Mouse (Mus musculus) midbrain, embryonic 16.5 days (tissue): ENCODE data around the gene F13a1. TPM values are rescaled to one million over a fixed set of nuclear protein-coding genes. Genes with fewer than 3 reads are reported as not detected.

Source experiments
- ATAC-seq: fragments of 200-750 bp; cut with Nextera tagmentation; 2 replicates; pipeline ENCODE4 v1.8.0; 2017; ENCODE audit warnings: moderate TSS enrichment
- H3K27ac ChIP-seq: fragments of 300-500 bp; sonication (generic); 2 replicates; pipeline ENCODE4 v1.5.1; 2014; ENCODE audit warnings: mild to moderate bottlenecking, low read length, mixed read lengths
- H3K27me3 ChIP-seq: fragments of 300-500 bp; sonication (generic); 2 replicates; pipeline ENCODE4 v1.6.1; 2014; ENCODE audit warnings: low read depth, low read length, mixed read lengths; ENCODE audit not compliant: control insufficient read depth, insufficient read depth
- H3K36me3 ChIP-seq: fragments of 300-500 bp; sonication (generic); 2 replicates; pipeline ENCODE4 v1.6.1; 2014; ENCODE audit warnings: mild to moderate bottlenecking, low read length, moderate library complexity, mixed read lengths; ENCODE audit not compliant: control insufficient read depth, insufficient read depth
- H3K4me1 ChIP-seq: fragments of 300-500 bp; sonication (generic); 2 replicates; pipeline ENCODE4 v1.6.1; 2014; ENCODE audit warnings: mild to moderate bottlenecking, low read length, mixed read lengths; ENCODE audit not compliant: control insufficient read depth, insufficient read depth
- H3K4me2 ChIP-seq: fragments of 300-500 bp; sonication (generic); 2 replicates; pipeline ENCODE4 v1.6.1; 2014; ENCODE audit warnings: mild to moderate bottlenecking, low read length, mixed read lengths
- H3K4me3 ChIP-seq: fragments of 300-500 bp; sonication (generic); 2 replicates; pipeline ENCODE4 v1.5.1; 2014; ENCODE audit warnings: low read depth, mild to moderate bottlenecking, low read length, moderate library complexity, mixed read lengths
- H3K9ac ChIP-seq: fragments of 300-500 bp; sonication (generic); 2 replicates; pipeline ENCODE4 v1.6.1; 2014; ENCODE audit warnings: low read depth, low read length, mixed read lengths
- H3K9me3 ChIP-seq: fragments of 300-500 bp; sonication (generic); replicated peaks from 2 replicates; pipeline ENCODE4 v1.6.1; 2014; ENCODE audit warnings: mild to moderate bottlenecking, low read length, mixed read lengths; ENCODE audit not compliant: control insufficient read depth, poor library complexity, severe bottlenecking
- WGBS: fragments of 180-500 bp; shearing (Covaris S2); extraction: QIAGEN DNeasy Blood & Tissue Kit; methylation state at CpG from one replicate; pipeline ENCODE4 v1.1.7; 2014; 5-methylcytosine and 5-hydroxymethylcytosine counted together
- polyA plus RNA-seq: library from polyadenylated mRNA; unstranded; fragments of >200 nt; fragmentation: Nextera tagmentation; extraction: Ambion mirVana; gene quantifications from 2 replicates; pipeline ENCODE4 v1.2.1, GENCODE M21; 2015

Gene F13a1
- polyA plus RNA-seq, 1 experiment from 2014 or later: 16.4 TPM

DNA sequence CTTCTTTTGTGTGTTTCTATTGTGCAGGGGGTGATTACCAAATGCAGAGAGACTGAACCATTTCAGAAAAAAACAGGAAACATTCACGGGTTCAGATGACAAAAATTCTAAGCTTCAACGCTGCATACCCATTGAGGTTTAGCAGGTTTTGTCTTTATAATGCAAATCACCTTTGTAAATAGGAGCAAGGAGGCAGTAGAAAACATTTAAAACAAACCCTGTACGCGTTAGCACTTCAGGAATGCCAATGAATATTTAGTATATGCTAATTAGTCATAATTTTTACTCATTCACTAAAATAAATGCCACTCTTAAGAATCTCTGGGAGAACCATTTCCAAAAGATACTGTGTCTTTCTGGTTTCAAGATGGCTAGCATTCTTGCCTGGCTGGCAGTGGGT lies 146.2 kb downstream of the F13a1 start:
- 12% methylated on average over 4 of the region's 4 CpGs for WGBS
- Histone ChIP-seq H3K4me2 (no peak overlapping the region), H3K9ac (no peak overlapping the region), H3K4me3 (no peak overlapping the region), H3K27ac (no peak overlapping the region), H3K9me3 (no peaks in the 10 kb centered on the region), H3K27me3 (no peaks in the 10 kb centered on the region), H3K4me1 (0 out of 2 replicates have a peak, but pooled peaks cover 4% of the 10 kb centered on the region), H3K36me3 (no peaks in the 10 kb centered on the region)
- no peak for ATAC-seq

- no peak for ATAC-seq
- Histone ChIP-seq H3K9ac (no peak overlapping the region), H3K4me2 (no peak overlapping the region), H3K27ac (0 out of 2 replicates have a peak overlapping the region, but pooled peaks have one; percentile 33), H3K4me1 (0 out of 2 replicates have a peak, but pooled peaks cover 4% of the 10 kb centered on the region), H3K4me3 (no peak overlapping the region), H3K36me3 (no peaks in the 10 kb centered on the region), H3K9me3 (no peaks in the 10 kb centered on the region), H3K27me3 (no peaks in the 10 kb centered on the region)
- WGBS: 48% methylated on average over 1 of the region's 1 CpGs
These were observed 146.6 kb downstream of the F13a1 start for GRCm38 (mm10) chr13:36903447-36903846.

- Histone ChIP-seq H3K4me2 (no peak overlapping the region), H3K4me1 (0 out of 2 replicates have a peak, but pooled peaks cover 4% of the 10 kb centered on the region), H3K4me3 (no peak overlapping the region), H3K9ac (no peak overlapping the region), H3K27me3 (no peaks in the 10 kb centered on the region), H3K36me3 (no peaks in the 10 kb centered on the region), H3K27ac (no peak overlapping the region), H3K9me3 (no peaks in the 10 kb centered on the region)
- WGBS: 88% methylated on average over 3 of the region's 3 CpGs
- ATAC-seq: no peak
These were observed 148.4 kb downstream of the F13a1 start for GRCm38 (mm10) chr13:36901603-36902002.

- no peak overlapping the region for H3K4me2 ChIP-seq
- H3K36me3 ChIP-seq: no peaks in the 10 kb centered on the region
- no peak overlapping the region for H3K4me3 ChIP-seq
- no peak for ATAC-seq
- 0 out of 2 replicates have a peak, but pooled peaks cover 4% of the 10 kb centered on the region for H3K4me1 ChIP-seq
- no peaks in the 10 kb centered on the region for H3K9me3 ChIP-seq
- no peak overlapping the region for H3K9ac ChIP-seq
- no peak overlapping the region for H3K27ac ChIP-seq
- H3K27me3 ChIP-seq: no peaks in the 10 kb centered on the region
- WGBS: 74% methylated on average over 3 of the region's 3 CpGs
These were observed 149.0 kb downstream of the F13a1 start for GRCm38 (mm10) chr13:36901016-36901415.

GRCm38 (mm10) chr13:36896061-36896460 lies 154.0 kb downstream of the F13a1 start:
- ATAC-seq: no peak
- H3K9me3 ChIP-seq: no peaks in the 10 kb centered on the region
- WGBS: 57% methylated on average over 3 of the region's 3 CpGs

DNA sequence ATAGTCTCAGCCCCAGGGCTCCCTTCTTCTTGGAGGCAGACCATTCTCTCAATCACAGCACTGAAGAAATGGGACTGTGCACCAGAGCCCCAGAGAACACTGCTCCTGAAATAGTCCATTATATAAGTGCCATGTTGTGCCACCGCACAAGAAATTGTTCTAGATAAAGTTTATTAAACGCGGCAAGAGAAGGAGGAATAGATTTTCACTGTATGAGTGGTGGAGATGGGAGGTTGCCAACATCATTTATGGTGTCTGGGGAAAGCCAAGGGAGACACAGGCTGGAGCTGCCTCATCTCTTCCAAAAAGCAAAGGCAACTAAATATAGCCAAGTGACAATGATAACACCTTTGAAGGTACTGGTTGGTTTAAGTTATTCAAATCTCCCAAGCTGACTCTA lies 156.3 kb downstream of the F13a1 start:
- H3K4me2 ChIP-seq: no peak overlapping the region
- no peak overlapping the region for H3K27ac ChIP-seq
- no peak overlapping the region for H3K4me3 ChIP-seq
- no peaks in the 10 kb centered on the region for H3K4me1 ChIP-seq
- no peak for ATAC-seq
- H3K36me3 ChIP-seq: no peaks in the 10 kb centered on the region
- 98% methylated on average over 3 of the region's 3 CpGs for WGBS
- H3K9me3 ChIP-seq: no peaks in the 10 kb centered on the region
- H3K9ac ChIP-seq: no peak overlapping the region
- H3K27me3 ChIP-seq: no peaks in the 10 kb centered on the region

More at GRCm38 (mm10) chr13:36896061-36896460, 154.0 kb downstream of the F13a1 start:
- no peak overlapping the region for H3K27ac ChIP-seq
- H3K4me2 ChIP-seq: no peak overlapping the region
- no peaks in the 10 kb centered on the region for H3K4me1 ChIP-seq
- H3K9ac ChIP-seq: no peak overlapping the region
- H3K4me3 ChIP-seq: no peak overlapping the region
- no peaks in the 10 kb centered on the region for H3K27me3 ChIP-seq
- H3K36me3 ChIP-seq: no peaks in the 10 kb centered on the region

DNA sequence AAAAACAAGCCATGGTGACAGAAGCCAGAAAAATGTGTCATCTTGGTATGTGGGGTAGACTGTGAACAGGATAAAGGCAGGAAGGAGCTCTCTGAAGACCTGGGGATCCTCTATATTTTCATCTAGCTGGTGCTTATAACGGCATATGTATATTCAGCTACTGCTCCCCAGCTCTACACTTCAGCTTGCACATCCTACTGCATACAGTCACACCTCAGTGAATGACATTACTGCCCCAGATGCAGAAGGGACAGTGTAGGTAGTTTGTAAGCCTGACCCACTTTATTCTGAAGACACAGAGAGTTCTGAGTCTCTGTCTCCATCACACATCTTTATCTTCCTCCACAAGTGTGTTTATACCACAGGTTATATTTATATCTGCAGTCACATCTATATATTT lies 157.8 kb downstream of the F13a1 start:
- no peak for ATAC-seq
- Histone ChIP-seq H3K27me3 (no peaks in the 10 kb centered on the region), H3K4me3 (no peak overlapping the region), H3K36me3 (no peaks in the 10 kb centered on the region), H3K9me3 (no peaks in the 10 kb centered on the region), H3K4me2 (no peak overlapping the region), H3K9ac (no peak overlapping the region), H3K27ac (no peak overlapping the region), H3K4me1 (no peaks in the 10 kb centered on the region)
- 91% methylated on average over 1 of the region's 1 CpGs for WGBS

DNA sequence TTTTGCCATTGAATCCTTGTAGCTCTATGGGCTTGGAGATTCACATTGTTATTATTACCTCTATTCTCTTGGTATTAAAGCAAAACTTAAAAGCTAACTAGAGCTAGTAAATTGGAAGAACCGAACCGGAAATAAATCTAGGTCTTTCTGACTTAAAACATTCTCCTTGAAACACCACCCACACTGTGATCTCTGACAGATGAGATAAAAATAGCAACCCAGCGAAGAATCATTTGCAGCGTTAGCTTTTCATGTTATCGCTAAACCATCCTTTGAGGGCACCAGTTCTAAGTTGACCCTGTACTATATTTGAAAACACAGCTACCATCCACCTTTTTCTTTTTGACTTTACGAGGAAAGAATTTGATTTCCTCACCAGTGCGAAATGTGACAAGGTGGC lies 164.1 kb downstream of the F13a1 start:
- Histone ChIP-seq H3K4me2 (no peak overlapping the region), H3K27me3 (no peaks in the 10 kb centered on the region), H3K4me1 (no peaks in the 10 kb centered on the region), H3K27ac (no peak overlapping the region), H3K9ac (no peak overlapping the region), H3K4me3 (no peak overlapping the region), H3K9me3 (no peaks in the 10 kb centered on the region), H3K36me3 (no peaks in the 10 kb centered on the region)
- ATAC-seq: no peak
- 84% methylated on average over 7 of the region's 7 CpGs for WGBS

- H3K4me2 ChIP-seq: no peak overlapping the region
- H3K9me3 ChIP-seq: no peaks in the 10 kb centered on the region
- ATAC-seq: no peak
- no peaks in the 10 kb centered on the region for H3K36me3 ChIP-seq
- no peaks in the 10 kb centered on the region for H3K27me3 ChIP-seq
- H3K4me3 ChIP-seq: no peak overlapping the region
- no peak overlapping the region for H3K9ac ChIP-seq
- no peaks in the 10 kb centered on the region for H3K4me1 ChIP-seq
- no peak overlapping the region for H3K27ac ChIP-seq
- WGBS: 87% methylated on average over 3 of the region's 3 CpGs
These were observed 210.9 kb downstream of the F13a1 start for GRCm38 (mm10) chr13:36839111-36839510.
